Mouse (Mus musculus): ENCODE results near the gene Pea15a.

Pea15a gene

DNA sequence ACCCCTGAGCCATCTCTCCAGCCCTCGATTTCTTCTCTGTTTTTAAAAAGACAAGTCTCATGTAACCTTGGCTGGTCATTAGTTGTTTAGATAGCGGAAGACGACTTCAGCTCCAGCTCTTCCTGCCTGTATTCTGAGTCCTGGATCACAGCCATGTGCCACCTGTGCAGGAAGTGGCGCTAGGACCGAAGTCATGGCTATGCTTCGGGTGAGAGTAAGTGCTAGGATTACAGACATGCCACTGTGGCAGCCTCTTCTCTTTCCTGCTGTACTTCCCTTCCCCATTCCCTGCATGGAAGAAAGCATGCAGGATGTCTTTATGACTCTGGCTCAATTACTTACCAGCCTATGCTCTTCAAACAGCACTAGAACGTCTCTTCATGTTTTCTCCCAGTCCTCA is 27.5 kb downstream of the Pea15a start:
- DNase-seq (ENCODE audit: low read depth, low spot score): no peak

DNA sequence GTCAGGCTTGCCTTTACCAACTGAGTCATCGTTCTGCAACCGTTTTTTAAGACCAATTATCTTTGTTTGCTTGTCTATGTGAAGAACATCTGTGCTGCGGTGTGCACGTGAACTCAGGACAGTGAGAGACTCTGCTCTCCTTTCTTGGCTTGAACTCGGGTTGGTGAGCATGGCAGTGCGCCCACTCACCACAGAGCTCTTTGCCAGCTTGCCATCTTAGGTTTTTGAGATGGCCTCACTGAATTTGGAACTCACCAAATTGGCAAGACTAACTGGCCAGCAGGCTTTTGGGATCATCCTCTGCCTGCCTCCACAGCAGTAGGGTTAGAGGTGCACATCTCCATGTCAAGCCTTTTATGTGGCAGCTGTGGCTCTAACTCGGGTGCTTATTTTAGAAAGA is 28.8 kb downstream of the Pea15a start:
- no peak for DNase-seq (ENCODE audit: low read depth, low spot score)

DNA sequence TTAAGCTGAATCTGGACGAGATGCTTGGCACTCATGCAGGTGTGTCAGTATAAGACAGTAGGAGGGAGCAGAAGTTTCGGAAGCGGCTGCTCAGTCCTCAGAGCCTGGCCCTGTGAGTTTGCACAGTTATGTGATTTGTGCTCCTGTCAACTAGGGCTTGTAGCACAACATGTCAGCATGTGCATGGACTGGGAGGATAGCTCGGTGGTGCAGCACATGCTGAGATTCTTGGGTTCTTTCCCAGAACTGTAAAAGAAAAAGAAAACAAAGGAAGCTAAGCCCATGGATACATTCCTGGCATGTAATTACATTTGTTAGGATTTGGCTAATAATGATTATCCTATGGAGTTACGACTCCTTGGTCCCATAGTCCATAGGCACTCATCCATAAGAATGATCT is 33.4 kb downstream of the Pea15a start:
- DNase-seq (ENCODE audit: low read depth, low spot score): no peak

DNA sequence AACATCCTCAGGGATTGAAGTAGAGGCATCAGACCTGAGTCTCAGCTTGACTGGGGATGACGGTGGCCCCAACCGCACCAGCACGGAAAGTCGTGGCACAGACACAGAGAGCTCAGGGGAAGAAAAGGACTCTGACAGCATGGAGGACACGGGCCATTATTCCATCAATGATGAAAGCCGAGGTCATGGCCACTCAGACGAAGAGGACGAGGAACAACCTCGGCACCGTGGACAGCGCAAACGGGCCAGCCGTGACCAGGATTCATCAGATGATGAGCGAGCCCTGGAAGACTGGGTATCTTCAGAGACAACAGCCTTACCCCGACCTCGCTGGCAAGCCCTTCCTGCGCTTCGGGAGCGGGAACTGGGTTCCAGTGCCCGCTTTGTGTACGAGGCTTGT is 34.2 kb downstream of the Pea15a start:
- no peak for DNase-seq (ENCODE audit: low read depth, low spot score)

DNA sequence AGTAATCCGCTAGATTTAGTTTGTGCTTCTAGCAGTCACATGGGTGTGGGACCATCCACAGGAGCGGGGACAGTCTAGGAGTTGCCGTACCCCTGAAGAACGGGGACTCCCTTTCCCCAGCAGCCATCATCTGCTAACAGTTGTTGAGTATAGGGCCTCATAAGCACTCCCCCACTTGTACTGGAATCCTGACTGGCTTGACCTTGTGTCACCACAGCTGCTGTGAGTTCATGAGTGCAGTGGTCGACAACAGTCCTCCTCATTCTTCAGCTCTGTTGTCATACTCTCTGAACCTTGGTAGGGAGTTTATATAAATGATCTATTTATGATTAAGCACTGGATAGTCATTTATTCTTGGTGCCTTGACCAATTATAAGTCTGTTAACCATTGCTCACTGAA is 36.8 kb downstream of the Pea15a start:
- no peak for DNase-seq (ENCODE audit: low read depth, low spot score)

DNA sequence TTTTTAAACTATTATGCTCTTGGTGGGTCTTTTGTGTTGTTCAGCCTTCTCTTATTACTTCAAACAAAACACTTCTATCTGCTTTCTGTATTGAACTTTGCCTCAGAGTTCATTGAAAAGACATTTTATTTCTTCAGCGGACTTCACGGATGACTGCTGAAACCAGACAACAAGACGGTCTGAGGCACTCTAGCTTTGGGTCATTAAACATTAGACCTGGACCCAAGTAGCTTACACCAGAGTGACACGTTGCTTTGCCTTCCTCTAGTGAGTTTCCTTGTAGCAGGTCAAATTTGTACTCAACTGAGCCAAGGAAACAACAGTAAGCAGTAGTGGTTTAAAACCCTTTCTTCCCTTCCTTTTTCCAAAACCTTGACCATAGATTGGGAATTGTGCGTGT is 38.7 kb downstream of the Pea15a start:
- no peak for DNase-seq (ENCODE audit: low read depth, low spot score)

DNA sequence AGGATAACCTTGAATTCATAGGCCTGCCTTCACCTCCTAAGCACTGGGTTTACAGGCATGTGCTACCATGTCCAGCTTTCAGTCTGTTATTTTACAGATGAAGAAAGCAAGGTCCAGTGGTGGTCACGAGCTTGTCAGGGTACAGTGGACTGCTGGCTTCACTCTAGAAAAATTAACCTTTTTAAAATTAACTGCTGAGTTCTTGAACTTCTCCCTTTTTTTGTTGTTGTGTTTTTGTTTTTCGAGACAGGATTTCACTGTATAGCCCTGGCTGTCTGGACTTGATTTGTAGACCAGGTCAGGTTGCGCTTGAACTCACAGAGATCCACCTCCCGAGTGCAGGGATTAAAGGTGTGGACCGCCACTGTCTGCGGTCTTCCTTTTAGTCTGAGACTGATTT is 43.6 kb downstream of the Pea15a start:
- DNase-seq (ENCODE audit: low read depth, low spot score): no peak

DNA sequence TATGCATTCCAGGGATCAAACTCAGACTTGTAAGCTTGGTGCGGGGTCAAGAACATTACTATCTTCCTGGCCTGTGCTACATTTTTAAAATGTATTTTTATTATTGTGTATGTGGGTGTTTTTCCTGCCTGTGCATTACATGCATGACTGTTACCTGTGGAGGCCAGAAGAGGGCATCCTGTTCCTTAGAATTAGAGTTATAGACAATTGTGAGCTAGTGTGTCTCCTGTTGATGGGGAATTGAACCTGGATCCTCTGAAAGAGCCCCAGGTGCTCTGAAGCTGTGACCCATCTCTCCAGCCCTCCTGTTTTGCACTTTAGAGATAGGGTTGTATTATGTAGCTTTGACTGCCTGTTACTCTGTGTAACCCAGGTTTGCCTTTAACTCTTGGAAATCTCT is 44.6 kb downstream of the Pea15a start:
- no peak for DNase-seq (ENCODE audit: low read depth, low spot score)

DNA sequence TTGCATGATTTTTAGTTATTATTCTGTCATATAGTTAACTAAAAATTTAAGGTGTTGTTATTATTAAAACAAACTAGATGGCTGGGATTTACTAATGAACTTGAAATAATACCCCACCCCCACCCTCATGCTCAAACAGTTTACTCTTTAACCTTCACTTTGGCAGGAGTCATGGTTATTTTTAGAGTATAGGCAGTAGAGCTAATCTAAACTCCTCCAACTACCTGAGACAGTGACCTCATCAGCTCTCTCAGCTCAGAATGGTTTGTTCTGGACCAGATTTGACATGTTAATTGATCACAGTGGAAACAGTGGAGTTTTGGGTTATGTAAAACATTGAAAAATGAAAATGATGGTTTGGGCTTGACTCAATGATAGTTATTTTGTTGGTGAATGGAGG is 46.1 kb downstream of the Pea15a start:
- DNase-seq (ENCODE audit: low read depth, low spot score): no peak

DNA sequence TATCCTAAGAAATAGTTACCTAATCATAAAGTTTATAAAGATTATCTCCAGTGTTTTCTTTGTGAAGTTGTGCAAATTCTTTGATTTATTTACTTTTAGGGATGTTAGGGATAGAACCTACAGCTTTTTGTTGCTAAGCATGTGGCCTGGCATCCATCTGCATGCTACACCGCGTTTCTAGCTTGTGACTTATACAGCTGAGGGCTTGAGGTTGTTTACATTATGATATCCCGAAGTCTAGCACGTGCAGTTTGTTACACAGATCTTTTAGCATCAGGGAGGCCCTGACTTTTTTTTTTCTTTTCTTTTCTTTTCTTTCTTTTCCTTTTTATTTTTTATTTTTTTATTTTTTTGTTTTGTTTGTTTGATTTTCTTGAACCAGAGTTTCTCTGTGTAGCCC is 46.6 kb downstream of the Pea15a start:
- DNase-seq (ENCODE audit: low read depth, low spot score): no peak

DNA sequence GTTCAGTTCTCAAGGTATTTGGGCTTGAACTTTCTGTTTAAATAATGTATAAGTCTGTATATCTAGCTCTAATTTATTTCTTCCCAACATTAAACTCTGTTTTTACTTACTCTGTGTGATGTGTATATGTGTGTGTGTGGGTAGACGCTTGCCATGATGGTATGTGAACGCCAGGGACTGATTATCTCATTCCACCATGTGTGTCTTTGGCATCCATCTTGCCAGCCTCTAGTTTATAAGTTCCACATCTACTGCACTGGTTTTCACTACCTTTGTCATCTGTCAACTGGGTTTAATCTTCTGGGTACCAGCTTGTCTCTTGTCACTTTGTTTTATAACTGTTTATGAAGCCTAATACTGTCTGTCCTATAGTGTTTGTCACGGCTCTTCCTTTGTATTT is 51.1 kb downstream of the Pea15a start:
- DNase-seq (ENCODE audit: low read depth, low spot score): no peak

DNA sequence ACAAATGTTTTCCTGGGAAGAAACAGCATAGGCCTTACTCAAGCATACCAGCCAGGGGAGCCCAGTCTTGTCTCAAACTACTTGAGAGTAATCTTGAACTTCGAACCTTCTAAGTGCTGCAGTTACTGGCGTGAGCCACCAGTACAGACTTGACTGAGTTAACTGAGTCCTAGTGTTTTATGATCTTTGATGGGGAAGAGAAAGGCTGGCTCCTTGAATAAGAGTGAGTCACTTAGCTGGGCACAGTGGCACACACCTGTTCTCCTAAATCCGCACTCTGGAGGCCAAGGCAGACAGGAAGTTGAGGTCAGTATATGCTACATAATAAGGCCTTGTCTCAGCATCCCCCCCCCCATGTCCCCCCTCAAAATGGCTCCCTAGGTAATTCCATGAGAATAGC is 52.1 kb downstream of the Pea15a start:
- no peak for DNase-seq (ENCODE audit: low read depth, low spot score)

DNA sequence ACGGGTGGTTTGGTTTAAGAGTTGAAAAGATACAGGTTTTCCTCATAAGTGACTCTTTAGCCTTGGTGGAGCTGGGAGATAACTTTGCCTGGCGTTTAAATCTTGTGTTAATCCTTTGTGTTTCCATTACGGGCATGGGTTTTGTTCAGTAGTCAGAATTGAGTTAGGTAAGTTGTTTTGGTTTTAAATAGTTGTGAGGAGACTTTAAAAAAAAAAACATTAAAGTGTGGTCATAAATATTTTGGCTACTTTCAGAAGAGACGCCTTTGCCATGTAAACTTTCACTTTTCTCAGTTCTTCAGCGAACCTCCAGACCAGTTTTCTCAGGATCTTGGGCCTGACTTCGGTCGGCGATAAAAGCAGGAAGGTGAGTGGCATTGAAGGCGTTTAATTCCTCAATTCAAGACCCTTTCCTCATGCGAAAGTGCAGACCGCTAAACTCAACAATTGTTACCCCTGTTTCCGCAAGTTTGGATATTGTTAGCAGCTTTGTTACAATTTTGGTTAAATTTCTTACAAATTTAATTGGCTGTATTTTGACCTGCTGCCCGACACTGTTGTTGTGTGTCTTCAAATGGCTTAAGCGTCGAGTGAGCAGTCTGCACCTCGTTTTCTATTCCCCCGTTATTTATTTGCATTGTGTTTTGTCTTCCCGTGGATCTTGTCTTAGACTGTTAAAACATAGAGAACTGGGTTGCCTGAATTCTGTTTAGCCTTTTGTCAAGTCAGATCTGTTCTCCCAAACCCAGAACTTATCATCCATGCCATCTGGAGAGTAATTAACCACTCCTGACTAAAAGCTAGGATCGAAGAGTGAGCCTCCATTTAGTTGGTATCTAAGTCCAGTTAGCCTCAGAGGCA is 57.4 kb downstream of the Pea15a start:
- DNase-seq (ENCODE audit: low read depth, low spot score): no peak

DNA sequence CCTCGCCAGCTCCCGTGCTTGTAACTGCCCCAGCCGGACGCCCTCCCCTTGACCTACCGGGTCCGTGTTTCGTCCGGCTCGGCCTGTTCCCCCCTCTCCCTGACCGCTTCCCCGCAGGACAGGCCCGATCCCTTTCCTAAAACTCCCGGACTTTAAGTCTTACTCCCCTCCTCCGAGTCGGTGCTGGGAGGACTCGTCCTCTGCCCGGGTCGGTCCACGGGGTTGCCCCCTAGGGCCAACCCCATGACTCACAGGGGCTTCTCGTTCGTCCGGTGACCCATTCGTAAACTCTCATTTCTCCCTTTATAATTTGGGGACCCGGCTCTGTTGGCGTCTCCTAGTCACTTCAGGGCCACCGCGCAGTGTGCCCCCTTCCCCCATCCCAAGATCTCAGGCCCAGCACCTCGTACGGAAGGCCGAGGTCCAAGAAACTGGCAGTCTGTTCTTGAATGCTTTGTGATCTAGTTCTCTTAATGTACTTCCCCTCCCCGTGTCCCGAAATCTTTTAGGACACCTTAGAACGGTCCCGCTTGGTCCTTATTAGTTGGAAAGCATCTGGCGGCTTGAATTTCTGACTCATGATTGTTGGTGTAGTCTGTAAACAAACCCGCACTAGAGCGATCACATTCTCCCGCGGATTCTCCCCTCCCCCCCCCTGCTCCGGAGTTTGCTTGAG is 58.2 kb downstream of the Pea15a start:
- DNase-seq (ENCODE audit: low read depth, low spot score): peak; percentile 70

DNA sequence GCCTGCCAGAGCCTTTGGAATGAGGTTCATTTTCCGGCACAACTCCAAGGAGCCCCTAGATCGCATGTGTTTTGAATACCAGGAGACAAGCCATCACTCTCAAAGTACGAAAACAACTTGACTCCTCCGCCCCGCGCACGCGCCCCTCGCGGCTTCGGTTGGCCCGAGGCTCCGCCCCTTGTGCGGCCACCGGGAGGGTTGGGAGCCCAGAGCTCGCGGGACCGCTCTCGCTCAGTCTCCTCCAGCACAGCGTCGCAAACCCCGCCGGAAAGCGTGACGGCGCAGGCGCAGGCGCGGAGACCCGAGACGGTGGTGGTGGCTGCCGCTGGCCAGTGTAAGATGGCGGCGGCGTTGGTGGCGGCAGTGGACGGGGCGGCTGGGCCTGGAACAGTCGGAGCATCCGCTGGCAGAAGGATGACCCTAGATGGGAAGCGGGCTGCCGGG is 58.7 kb downstream of the Pea15a start, which contains the start of gene Dcaf8:
Gene Dcaf8 (plus strand): TSS at position 250 of the 444 bp plus-strand sequence.
- DNase-seq (ENCODE audit: low read depth, low spot score): peak; percentile 98
